Mouse (Mus musculus) fibroblast of lung, adult 2 months (primary cell): ENCODE data around the gene Ppm1l.

Experiments
- DNase-seq: peaks from one replicate; pipeline ENCODE4 v3.0.0-alpha.2; 2011; ENCODE audit warnings: low read depth

Ppm1l gene

GRCm38 (mm10) chr3:69598261-69599165 lies 281.9 kb downstream of the Ppm1l start, which contains the start of gene B3galnt1:
Gene B3galnt1, minus strand, starts transcription at chr3:69598960.
- no peak for DNase-seq

- no peak for DNase-seq
Measured at GRCm38 (mm10) chr3:69599166-69599500, 282.5 kb downstream of the Ppm1l start.

- DNase-seq, result no peak
Measured at GRCm38 (mm10) chr3:69606923-69607322, 290.3 kb downstream of the Ppm1l start.

- DNase-seq, result no peak
Measured at GRCm38 (mm10) chr3:69607468-69607867, 290.8 kb downstream of the Ppm1l start.

GRCm38 (mm10) chr3:69607909-69608308 lies 291.2 kb downstream of the Ppm1l start:
- no peak for DNase-seq
